Mouse (Mus musculus) liver, adult 2 months (tissue): ENCODE measurements around the gene Fgfr2.

Experiments used
- CTCF ChIP-seq: fragments of 200-500 bp; IDR thresholded peaks from 2 replicates; pipeline ENCODE4 v1.5.1; 2011; ENCODE audit warnings: low read depth, low read length, control low read depth
- POLR2A ChIP-seq: fragments of 200-500 bp; IDR thresholded peaks from 2 replicates; pipeline ENCODE4 v1.6.1; 2011; ENCODE audit warnings: low read length, control low read depth; ENCODE audit not compliant: insufficient read depth; ENCODE audit errors: extremely low read depth

DNA sequence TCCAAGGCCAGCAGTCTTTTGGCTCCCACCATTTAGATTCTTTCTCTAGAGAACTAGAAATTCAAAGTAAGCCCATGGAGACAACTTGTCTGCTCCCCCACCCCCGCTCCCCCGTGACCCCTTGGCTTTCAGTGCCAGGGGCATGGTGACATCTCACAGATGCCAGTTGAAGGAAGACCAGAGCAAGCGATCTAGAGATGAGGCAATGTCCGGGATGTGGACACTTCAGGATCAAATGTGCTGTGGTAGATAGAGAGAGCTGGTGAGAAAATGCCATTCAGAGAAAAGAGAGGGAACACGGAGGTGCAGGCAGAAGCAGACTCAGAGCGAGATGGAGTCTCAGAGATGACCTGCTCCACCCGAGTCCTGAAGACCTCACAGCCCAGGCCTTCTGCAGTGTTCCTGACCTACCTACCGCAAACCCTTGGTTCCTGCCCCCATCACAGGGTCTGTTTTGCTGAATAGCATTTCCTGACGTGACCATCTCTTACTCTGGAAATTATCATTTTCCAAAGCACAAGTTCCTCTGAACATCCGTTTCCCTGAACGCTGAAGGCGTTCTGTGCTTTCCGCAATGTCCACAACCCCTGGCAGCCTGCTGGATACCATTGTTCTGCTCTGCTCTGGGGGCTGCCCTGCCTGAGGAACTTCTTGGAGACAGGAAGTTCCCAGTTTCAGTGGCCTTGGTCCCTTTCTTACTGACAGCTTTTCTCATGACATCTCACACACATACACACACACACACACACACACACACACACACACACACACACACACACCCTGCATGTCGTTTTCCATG lies 783.9 kb downstream of the Fgfr2 start:
- TF ChIP-seq POLR2A (no peak), CTCF (no peak)
